Mouse (Mus musculus) erythroblast, embryonic 14.5 days (primary cell): ENCODE data around the gene Urad. TPM values are rescaled to one million over a fixed set of nuclear protein-coding genes. Genes with fewer than 3 reads are reported as not detected.

ENCODE experiments used
- H3K27me3 ChIP-seq: 2 replicates; pipeline ENCODE4 v1.6.1; 2012; ENCODE audit warnings: inconsistent platforms; ENCODE audit not compliant: control insufficient read depth
- H3K36me3 ChIP-seq: 2 replicates; pipeline ENCODE4 v1.6.1; 2012; ENCODE audit warnings: mild to moderate bottlenecking, inconsistent platforms; ENCODE audit not compliant: control insufficient read depth
- H3K4me1 ChIP-seq: 2 replicates; pipeline ENCODE4 v1.6.1; 2012; ENCODE audit warnings: inconsistent platforms; ENCODE audit not compliant: control insufficient read depth
- H3K4me3 ChIP-seq: replicated peaks from 2 replicates; pipeline ENCODE3; 2012; ENCODE audit warnings: moderate library complexity, mild to moderate bottlenecking, inconsistent platforms
- H3K9me3 ChIP-seq: 2 replicates; pipeline ENCODE4 v1.6.1; 2012; ENCODE audit warnings: low read length, inconsistent platforms, mixed read lengths; ENCODE audit not compliant: control insufficient read depth
- GATA1 ChIP-seq: IDR thresholded peaks from 2 replicates; pipeline ENCODE4 v1.6.1; 2012; ENCODE audit warnings: low read length, inconsistent platforms, mixed read lengths
- TAL1 ChIP-seq: IDR thresholded peaks from 3 replicates; pipeline ENCODE4 v1.6.1; 2012; ENCODE audit warnings: low read length, inconsistent platforms, mixed read lengths
- polyA plus RNA-seq: library from polyadenylated mRNA; stranded (reverse); fragments of >175 nt; gene quantifications from 2 replicates; pipeline ENCODE4 v1.2.3, GENCODE M21; 2012

Urad gene
- polyA plus RNA-seq, 1 experiment: not detected

GRCm38 (mm10) chr5:147354985-147355384 lies 32.7 kb upstream of the Urad start:
- no peaks in the 10 kb centered on the region for H3K9me3 ChIP-seq
- H3K4me3 ChIP-seq: no peak overlapping the region
- H3K36me3 ChIP-seq: no peaks in the 10 kb centered on the region
- TF ChIP-seq TAL1 (no peak), GATA1 (no peak)
- no peaks in the 10 kb centered on the region for H3K4me1 ChIP-seq
- no peaks in the 10 kb centered on the region for H3K27me3 ChIP-seq

GRCm38 (mm10) chr5:147354161-147354780 lies 32.0 kb upstream of the Urad start:
- H3K4me1 ChIP-seq: no peaks in the 10 kb centered on the region
- H3K27me3 ChIP-seq: no peaks in the 10 kb centered on the region
- H3K36me3 ChIP-seq: no peaks in the 10 kb centered on the region
- TF ChIP-seq TAL1 (no peak), GATA1 (no peak)
- no peaks in the 10 kb centered on the region for H3K9me3 ChIP-seq
- no peak overlapping the region for H3K4me3 ChIP-seq

GRCm38 (mm10) chr5:147351931-147352330 lies 29.7 kb upstream of the Urad start:
- no peaks in the 10 kb centered on the region for H3K27me3 ChIP-seq
- no peaks in the 10 kb centered on the region for H3K36me3 ChIP-seq
- H3K9me3 ChIP-seq: no peaks in the 10 kb centered on the region
- H3K4me1 ChIP-seq: no peaks in the 10 kb centered on the region
- H3K4me3 ChIP-seq: no peak overlapping the region
- TF ChIP-seq GATA1: no peak
- TF ChIP-seq TAL1: no peak

GRCm38 (mm10) chr5:147345981-147346380 lies 23.7 kb upstream of the Urad start:
- Histone ChIP-seq H3K9me3 (no peaks in the 10 kb centered on the region), H3K4me1 (no peaks in the 10 kb centered on the region), H3K36me3 (no peaks in the 10 kb centered on the region), H3K27me3 (no peaks in the 10 kb centered on the region), H3K4me3 (no peak overlapping the region)
- no peak for TF ChIP-seq TAL1
- TF ChIP-seq GATA1: no peak

- Histone ChIP-seq H3K9me3 (no peaks in the 10 kb centered on the region), H3K4me1 (no peaks in the 10 kb centered on the region), H3K36me3 (no peaks in the 10 kb centered on the region), H3K27me3 (no peaks in the 10 kb centered on the region), H3K4me3 (no peak overlapping the region)
- no peak for TF ChIP-seq GATA1
- no peak for TF ChIP-seq TAL1
Observed at GRCm38 (mm10) chr5:147343904-147344303, 21.7 kb upstream of the Urad start.

GRCm38 (mm10) chr5:147342901-147343300 lies 20.7 kb upstream of the Urad start:
- no peaks in the 10 kb centered on the region for H3K4me1 ChIP-seq
- H3K27me3 ChIP-seq: no peaks in the 10 kb centered on the region
- TF ChIP-seq TAL1: no peak
- TF ChIP-seq GATA1: no peak
- H3K36me3 ChIP-seq: no peaks in the 10 kb centered on the region
- H3K4me3 ChIP-seq: no peak overlapping the region
- no peaks in the 10 kb centered on the region for H3K9me3 ChIP-seq

GRCm38 (mm10) chr5:147340741-147341414 lies 18.6 kb upstream of the Urad start:
- H3K27me3 ChIP-seq: no peaks in the 10 kb centered on the region
- no peaks in the 10 kb centered on the region for H3K9me3 ChIP-seq
- TF ChIP-seq GATA1: no peak
- no peak for TF ChIP-seq TAL1
- no peaks in the 10 kb centered on the region for H3K4me1 ChIP-seq
- H3K4me3 ChIP-seq: no peak overlapping the region
- H3K36me3 ChIP-seq: no peaks in the 10 kb centered on the region

- Histone ChIP-seq H3K4me3 (no peak overlapping the region), H3K27me3 (no peaks in the 10 kb centered on the region), H3K9me3 (no peaks in the 10 kb centered on the region), H3K4me1 (no peaks in the 10 kb centered on the region), H3K36me3 (no peaks in the 10 kb centered on the region)
- TF ChIP-seq GATA1 (no peak), TAL1 (no peak)
Observed at GRCm38 (mm10) chr5:147339560-147339959, 17.3 kb upstream of the Urad start.

GRCm38 (mm10) chr5:147338967-147339366 lies 16.7 kb upstream of the Urad start:
- no peak for TF ChIP-seq TAL1
- no peak for TF ChIP-seq GATA1

GRCm38 (mm10) chr5:147332711-147333110 lies 10.5 kb upstream of the Urad start:
- TF ChIP-seq GATA1: no peak
- no peaks in the 10 kb centered on the region for H3K4me1 ChIP-seq

More at GRCm38 (mm10) chr5:147338967-147339366, 16.7 kb upstream of the Urad start:
- Histone ChIP-seq H3K4me3 (no peak overlapping the region), H3K9me3 (no peaks in the 10 kb centered on the region), H3K4me1 (no peaks in the 10 kb centered on the region), H3K36me3 (no peaks in the 10 kb centered on the region), H3K27me3 (no peaks in the 10 kb centered on the region)

More at GRCm38 (mm10) chr5:147332711-147333110, 10.5 kb upstream of the Urad start:
- Histone ChIP-seq H3K9me3 (0 out of 2 replicates have a peak, but pooled peaks cover under 1% of the 10 kb centered on the region), H3K36me3 (no peaks in the 10 kb centered on the region), H3K4me3 (no peak overlapping the region), H3K27me3 (no peaks in the 10 kb centered on the region)
